Mouse (Mus musculus): ENCODE measurements around the gene Disc1. TPM values are rescaled to one million over a fixed set of nuclear protein-coding genes. Genes with fewer than 3 reads are reported as not detected.

Gene Disc1
- polyA plus RNA-seq, 1 experiment from 2014 or later: 0.97 TPM

GRCm38 (mm10) chr8:125043394-125043793 is 10.6 kb upstream of the Disc1 start:
- Histone ChIP-seq H3K9me3 (ENCODE audit: low read length) (no peaks in the 10 kb centered on the region), H3K36me3 (ENCODE audit: insufficient read depth, low read length) (no peaks in the 10 kb centered on the region), H3K27ac (ENCODE audit: low read length) (no peak overlapping the region), H3K4me3 (ENCODE audit: low read depth, low read length) (no peak overlapping the region), H3K4me2 (replicated peaks; ENCODE audit: low read depth, low read length) (no peak overlapping the region), H3K9ac (replicated peaks; ENCODE audit: low read depth) (no peak overlapping the region), H3K4me1 (ENCODE audit: insufficient read depth, low read depth, low read length) (no peaks in the 10 kb centered on the region), H3K27me3 (replicated peaks; ENCODE audit: insufficient read depth, low read length) (no peaks in the 10 kb centered on the region)
- ATAC-seq (no peak), DNase-seq (ENCODE audit: low spot score) (no peak)
- WGBS: 76% methylated on average over 7 of the region's 7 CpGs
- TF ChIP-seq CTCF (IDR thresholded peaks at IDR 0.05) (no peak), EP300 (IDR thresholded peaks at IDR 0.05) (no peak)

- WGBS: 15% methylated on average over 9 of the region's 9 CpGs
- no peak overlapping the region for H3K4me3 ChIP-seq (ENCODE audit: low read depth, low read length)
- DNase-seq (ENCODE audit: low spot score): no peak
- H3K9me3 ChIP-seq (ENCODE audit: low read length): no peaks in the 10 kb centered on the region
- no peaks in the 10 kb centered on the region for H3K4me1 ChIP-seq (ENCODE audit: insufficient read depth, low read depth, low read length)
- H3K4me2 ChIP-seq (replicated peaks; ENCODE audit: low read depth, low read length): no peak overlapping the region
- no peak for ATAC-seq
- no peaks in the 10 kb centered on the region for H3K27me3 ChIP-seq (replicated peaks; ENCODE audit: insufficient read depth, low read length)
- H3K36me3 ChIP-seq (ENCODE audit: insufficient read depth, low read length): no peaks in the 10 kb centered on the region
- H3K9ac ChIP-seq (replicated peaks; ENCODE audit: low read depth): no peak overlapping the region
- no peak overlapping the region for H3K27ac ChIP-seq (ENCODE audit: low read length)
- TF ChIP-seq EP300 (IDR thresholded peaks at IDR 0.05) (no peak), CTCF (IDR thresholded peaks at IDR 0.05) (no peak)
Measured at GRCm38 (mm10) chr8:125043935-125044334, 10.1 kb upstream of the Disc1 start.

DNA sequence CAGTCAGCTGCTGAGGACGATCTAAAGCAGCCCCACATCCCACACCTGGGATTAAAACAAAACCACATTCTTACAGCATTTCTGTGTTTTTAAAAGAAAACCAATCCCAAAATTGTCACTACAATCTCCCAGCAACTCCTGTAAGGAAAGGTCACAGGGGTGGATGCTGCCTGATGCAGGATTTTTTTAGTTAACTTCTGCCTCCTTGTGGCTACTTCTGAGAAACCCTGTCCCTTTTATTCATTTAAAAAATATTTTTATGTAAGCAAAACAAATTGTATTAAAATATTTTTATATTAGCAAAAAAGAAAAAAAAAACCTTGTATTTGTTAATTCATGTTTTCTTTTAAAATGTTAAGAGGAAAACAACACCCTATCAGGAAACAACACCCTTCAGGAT is 8.2 kb upstream of the Disc1 start:
- Histone ChIP-seq H3K27me3 (replicated peaks; ENCODE audit: insufficient read depth, low read length) (no peaks in the 10 kb centered on the region), H3K36me3 (ENCODE audit: insufficient read depth, low read length) (no peaks in the 10 kb centered on the region), H3K9me3 (ENCODE audit: low read length) (no peaks in the 10 kb centered on the region), H3K4me3 (ENCODE audit: low read depth, low read length) (no peak overlapping the region), H3K4me2 (replicated peaks; ENCODE audit: low read depth, low read length) (no peak overlapping the region), H3K4me1 (ENCODE audit: insufficient read depth, low read depth, low read length) (no peaks in the 10 kb centered on the region), H3K27ac (ENCODE audit: low read length) (no peak overlapping the region), H3K9ac (replicated peaks; ENCODE audit: low read depth) (no peak overlapping the region)
- 91% methylated on average over 1 of the region's 1 CpGs for WGBS
- DNase-seq (ENCODE audit: low spot score): no peak
- 0 out of 2 replicates have a peak, but pooled peaks have one; percentile 4 for TF ChIP-seq CTCF (IDR thresholded peaks at IDR 0.05)
- TF ChIP-seq EP300 (IDR thresholded peaks at IDR 0.05): no peak
- ATAC-seq: no peak

DNA sequence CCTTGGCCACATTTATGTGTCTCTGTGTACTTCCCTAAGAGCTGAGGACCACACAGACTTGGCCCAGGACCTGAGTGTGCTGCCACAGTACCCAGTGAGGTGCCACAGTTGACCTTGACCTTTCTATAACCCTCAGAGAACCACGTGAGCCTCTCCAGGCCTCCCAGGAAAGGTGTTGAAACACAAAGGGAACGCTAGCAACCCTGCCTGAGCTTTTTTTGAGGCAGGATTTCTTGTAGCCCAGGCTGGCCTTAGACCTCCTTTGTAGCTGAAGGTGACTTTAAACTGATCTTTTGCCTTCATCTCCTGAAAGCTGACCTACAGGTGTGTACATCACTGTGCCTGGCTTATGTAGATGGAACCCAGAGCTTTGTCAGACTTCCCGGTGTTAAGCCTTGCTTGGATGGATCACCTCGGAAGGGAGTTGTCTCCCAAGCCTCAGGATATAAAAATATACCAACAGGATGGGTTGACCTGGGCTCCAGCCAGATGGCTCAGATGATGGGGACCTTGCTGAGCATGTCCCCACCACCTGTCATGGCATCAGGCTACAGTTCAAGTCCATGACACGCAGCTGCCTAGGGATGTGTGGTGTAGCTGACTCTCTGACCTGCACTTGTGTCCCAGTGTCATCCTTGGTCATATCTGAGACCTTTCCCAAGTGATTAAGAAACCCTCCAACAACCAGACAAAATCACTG is 4.8 kb upstream of the Disc1 start:
- TF ChIP-seq CTCF (IDR thresholded peaks at IDR 0.05) (no peak), EP300 (IDR thresholded peaks at IDR 0.05) (no peak)
- Histone ChIP-seq H3K27ac (ENCODE audit: low read length) (no peak overlapping the region), H3K4me3 (ENCODE audit: low read depth, low read length) (no peak overlapping the region), H3K27me3 (replicated peaks; ENCODE audit: insufficient read depth, low read length) (no peaks in the 10 kb centered on the region), H3K36me3 (ENCODE audit: insufficient read depth, low read length) (no peaks in the 10 kb centered on the region), H3K4me2 (replicated peaks; ENCODE audit: low read depth, low read length) (no peak overlapping the region), H3K9me3 (ENCODE audit: low read length) (no peaks in the 10 kb centered on the region), H3K4me1 (ENCODE audit: insufficient read depth, low read depth, low read length) (no peaks in the 10 kb centered on the region), H3K9ac (replicated peaks; ENCODE audit: low read depth) (no peak overlapping the region)
- no peak for ATAC-seq
- 55% methylated on average over 5 of the region's 5 CpGs for WGBS
- no peak for DNase-seq (ENCODE audit: low spot score)

GRCm38 (mm10) chr8:125049826-125050225 is 4.2 kb upstream of the Disc1 start:
- 56% methylated on average over 6 of the region's 6 CpGs for WGBS
- no peak for ATAC-seq
- no peaks in the 10 kb centered on the region for H3K27me3 ChIP-seq (replicated peaks; ENCODE audit: insufficient read depth, low read length)

GRCm38 (mm10) chr8:125052026-125052425 is 2.0 kb upstream of the Disc1 start:
- WGBS: 35% methylated on average over 2 of the region's 2 CpGs
- Histone ChIP-seq H3K4me3 (ENCODE audit: low read depth, low read length) (no peak overlapping the region), H3K4me2 (replicated peaks; ENCODE audit: low read depth, low read length) (no peak overlapping the region), H3K27ac (ENCODE audit: low read length) (no peak overlapping the region), H3K27me3 (replicated peaks; ENCODE audit: insufficient read depth, low read length) (no peaks in the 10 kb centered on the region), H3K9me3 (ENCODE audit: low read length) (no peaks in the 10 kb centered on the region), H3K36me3 (ENCODE audit: insufficient read depth, low read length) (no peaks in the 10 kb centered on the region), H3K4me1 (ENCODE audit: insufficient read depth, low read depth, low read length) (no peaks in the 10 kb centered on the region), H3K9ac (replicated peaks; ENCODE audit: low read depth) (no peak overlapping the region)
- DNase-seq (ENCODE audit: low spot score): peak; percentile 81
- ATAC-seq: no peak
- peak; percentile 88 for TF ChIP-seq CTCF (IDR thresholded peaks at IDR 0.05)
- no peak for TF ChIP-seq EP300 (IDR thresholded peaks at IDR 0.05)

More at GRCm38 (mm10) chr8:125049826-125050225, 4.2 kb upstream of the Disc1 start:
- TF ChIP-seq EP300 (IDR thresholded peaks at IDR 0.05) (no peak), CTCF (IDR thresholded peaks at IDR 0.05) (no peak)
- no peak for DNase-seq (ENCODE audit: low spot score)
- Histone ChIP-seq H3K27ac (ENCODE audit: low read length) (no peak overlapping the region), H3K9ac (replicated peaks; ENCODE audit: low read depth) (no peak overlapping the region), H3K4me2 (replicated peaks; ENCODE audit: low read depth, low read length) (no peak overlapping the region), H3K36me3 (ENCODE audit: insufficient read depth, low read length) (no peaks in the 10 kb centered on the region), H3K4me1 (ENCODE audit: insufficient read depth, low read depth, low read length) (no peaks in the 10 kb centered on the region), H3K9me3 (ENCODE audit: low read length) (no peaks in the 10 kb centered on the region), H3K4me3 (ENCODE audit: low read depth, low read length) (no peak overlapping the region)
